Mouse (Mus musculus) liver, postnatal 0 days (tissue): ENCODE data around the gene Ptpn13.

Source experiments
- CTCF ChIP-seq: sonication (generic); IDR thresholded peaks from 2 replicates; pipeline ENCODE4 v1.5.1; 2016; ENCODE audit warnings: antibody characterized with exemption, low read depth
- EP300 ChIP-seq: IDR thresholded peaks from 2 replicates; pipeline ENCODE4 v1.6.1; 2016; ENCODE audit warnings: antibody characterized with exemption, low read depth, mild to moderate bottlenecking

DNA sequence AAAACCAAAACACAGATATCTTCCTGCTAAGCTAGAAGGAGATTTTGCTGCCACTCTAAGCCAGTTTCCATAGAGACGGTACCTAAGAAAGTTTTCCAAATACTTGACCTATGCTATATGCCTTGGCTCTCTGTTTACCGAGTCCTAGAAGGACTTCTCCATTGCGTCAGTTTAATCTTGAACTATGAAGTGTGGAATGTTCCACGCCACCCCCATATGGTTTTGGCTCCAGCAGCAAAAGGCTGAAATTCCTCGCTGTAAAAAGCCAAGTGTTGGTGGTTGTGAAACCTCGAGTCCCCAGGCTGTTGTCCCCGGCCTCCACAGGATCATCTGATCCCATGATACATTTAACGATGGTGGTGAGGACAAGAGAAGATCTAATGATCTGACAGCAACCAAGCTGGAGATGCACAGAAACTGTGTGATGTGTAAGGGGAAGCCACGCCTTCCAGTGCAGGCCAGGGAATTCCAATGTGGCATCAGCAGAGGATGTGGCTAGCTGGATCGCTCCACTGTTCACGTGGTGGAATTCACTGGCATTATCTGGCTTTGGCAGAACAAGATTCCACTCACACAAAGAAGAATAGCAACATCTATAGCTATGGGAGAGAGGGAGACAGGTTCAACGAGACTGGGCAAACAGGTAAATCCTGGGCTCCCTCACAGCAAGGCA, 195.4 kb downstream of the Ptpn13 start:
- TF ChIP-seq EP300 (no peak), CTCF (no peak)
